Mouse (Mus musculus) stomach, postnatal 0 days (tissue): Measurements from ENCODE around the gene Usp35. TPM values are rescaled to one million over a fixed set of nuclear protein-coding genes. Genes with fewer than 3 reads are reported as not detected.

Experiments
- ATAC-seq: fragments of 200-750 bp; cut with Nextera tagmentation; 2 replicates; pipeline ENCODE4 v1.8.0; 2017; ENCODE audit not compliant: low FRiP score, low TSS enrichment
- DNase-seq: peaks from one replicate; pipeline ENCODE4 v3.0.0-alpha.2; 2016; ENCODE audit warnings: low spot score
- H3K27ac ChIP-seq: fragments of 300-500 bp; sonication (generic); replicated peaks from 2 replicates; pipeline ENCODE4 v1.5.1; 2014; ENCODE audit warnings: mild to moderate bottlenecking, control low read depth
- H3K27me3 ChIP-seq: fragments of 300-500 bp; sonication (generic); 2 replicates; pipeline ENCODE4 v1.6.1; 2014; ENCODE audit warnings: low read length; ENCODE audit not compliant: control insufficient read depth, insufficient read depth
- H3K36me3 ChIP-seq: fragments of 300-500 bp; sonication (generic); 2 replicates; pipeline ENCODE4 v1.6.1; 2014; ENCODE audit warnings: low read length, mixed read lengths; ENCODE audit not compliant: control insufficient read depth, insufficient read depth
- H3K4me1 ChIP-seq: fragments of 300-500 bp; sonication (generic); replicated peaks from 2 replicates; pipeline ENCODE4 v1.6.1; 2014; ENCODE audit warnings: antibody characterized with exemption; ENCODE audit not compliant: control insufficient read depth, insufficient read depth
- H3K4me2 ChIP-seq: fragments of 300-500 bp; sonication (generic); replicated peaks from 2 replicates; pipeline ENCODE4 v1.6.1; 2014; ENCODE audit warnings: low read depth, mild to moderate bottlenecking, control low read depth, moderate library complexity
- H3K4me3 ChIP-seq: fragments of 300-500 bp; sonication (generic); 2 replicates; pipeline ENCODE4 v1.5.1; 2014; ENCODE audit warnings: low read depth, low read length, control low read depth
- H3K9ac ChIP-seq: fragments of 300-500 bp; sonication (generic); 2 replicates; pipeline ENCODE4 v1.6.1; 2014; ENCODE audit warnings: mild to moderate bottlenecking, low read length, control low read depth, mixed read lengths
- H3K9me3 ChIP-seq: fragments of 300-500 bp; sonication (generic); 2 replicates; pipeline ENCODE4 v1.6.1; 2016; ENCODE audit warnings: low read length; ENCODE audit not compliant: control insufficient read depth
- CTCF ChIP-seq: IDR thresholded peaks from 2 replicates; pipeline ENCODE4 v1.5.1; 2016; ENCODE audit warnings: antibody characterized with exemption, low read depth, mild to moderate bottlenecking, moderate library complexity
- EP300 ChIP-seq: optimal IDR thresholded peaks from 2 replicates; pipeline ENCODE3; 2016; ENCODE audit warnings: antibody characterized with exemption
- whole genome bisulfite sequencing: fragments of 180-500 bp; shearing (Covaris S2); extraction: QIAGEN DNeasy Blood & Tissue Kit; methylation state at CpG from one replicate; pipeline ENCODE4 v1.1.7; 2014; 5-methylcytosine and 5-hydroxymethylcytosine counted together
- polyA plus RNA-seq: library from polyadenylated mRNA; unstranded; fragments of >200 nt; fragmentation: Nextera tagmentation; extraction: Ambion mirVana; gene quantifications from 2 replicates; pipeline ENCODE4 v1.2.1, GENCODE M21; 2015

Usp35 gene
- polyA plus RNA-seq, 1 experiment from 2014 or later: 0.62 TPM

DNA sequence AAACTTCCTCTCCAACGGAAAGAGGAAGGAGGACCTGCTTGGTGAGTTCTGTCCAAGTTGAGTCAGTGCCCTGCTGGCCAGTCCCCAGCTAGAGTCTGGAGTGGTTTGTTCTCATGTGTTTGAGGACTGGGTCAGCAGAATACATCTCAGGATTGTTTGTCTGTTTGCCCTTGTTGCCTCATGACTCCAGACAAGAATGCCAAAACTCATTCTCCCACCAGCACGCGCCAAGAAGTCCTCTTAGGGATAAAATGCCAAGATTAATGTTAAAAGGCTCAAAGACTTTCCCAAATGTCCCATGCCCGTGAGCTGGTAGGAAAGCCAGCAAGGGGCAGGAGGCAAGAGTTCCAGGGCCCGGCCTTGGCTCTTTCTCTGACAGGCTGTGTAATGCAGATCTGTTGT is 25.1 kb upstream of the Usp35 start:
- no peaks in the 10 kb centered on the region for H3K9me3 ChIP-seq
- H3K9ac ChIP-seq: no peak overlapping the region
- no peak overlapping the region; the same call in 1 of the 2 replicates for H3K27ac ChIP-seq
- TF ChIP-seq CTCF (no peak), EP300 (no peak)
- H3K27me3 ChIP-seq: no peaks in the 10 kb centered on the region
- H3K4me2 ChIP-seq: no peak overlapping the region
- H3K4me1 ChIP-seq: no peaks in the 10 kb centered on the region
- DNase-seq (peak; percentile 29), ATAC-seq (peak; percentile 47; the same call in 1 of the 2 replicates)
- WGBS: 44% methylated on average over 5 of the region's 5 CpGs
- H3K4me3 ChIP-seq: no peak overlapping the region
- no peaks in the 10 kb centered on the region for H3K36me3 ChIP-seq

DNA sequence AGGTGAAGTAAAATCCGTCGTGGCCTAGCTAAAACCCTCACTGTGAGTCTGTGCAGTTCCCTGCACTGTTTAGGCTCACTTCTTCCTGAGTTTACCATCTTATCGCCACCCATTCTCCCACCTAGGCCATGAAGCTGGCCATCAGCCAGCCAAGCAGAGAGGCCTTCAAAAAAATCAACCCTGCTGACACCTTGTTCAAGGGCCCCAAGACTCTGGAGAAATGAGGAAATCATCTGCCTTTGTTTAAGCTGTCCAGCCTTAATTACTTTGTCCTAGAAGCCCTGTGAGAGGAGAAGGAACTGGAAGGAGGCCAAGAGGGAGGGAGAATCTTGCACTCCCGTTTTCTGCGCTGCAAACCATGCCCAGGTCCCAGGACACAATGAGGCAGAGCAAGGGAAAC is 24.4 kb upstream of the Usp35 start:
- TF ChIP-seq CTCF (no peak), EP300 (no peak)
- 63% methylated on average over 5 of the region's 5 CpGs for WGBS
- H3K4me3 ChIP-seq: no peak overlapping the region
- H3K9ac ChIP-seq: no peak overlapping the region
- no peaks in the 10 kb centered on the region for H3K27me3 ChIP-seq
- no peak overlapping the region for H3K27ac ChIP-seq
- H3K9me3 ChIP-seq: no peaks in the 10 kb centered on the region
- DNase-seq: peak; percentile 13
- H3K36me3 ChIP-seq: no peaks in the 10 kb centered on the region
- no peak overlapping the region for H3K4me2 ChIP-seq
- H3K4me1 ChIP-seq: no peaks in the 10 kb centered on the region
- ATAC-seq: no peak; the same call in 1 of the 2 replicates

DNA sequence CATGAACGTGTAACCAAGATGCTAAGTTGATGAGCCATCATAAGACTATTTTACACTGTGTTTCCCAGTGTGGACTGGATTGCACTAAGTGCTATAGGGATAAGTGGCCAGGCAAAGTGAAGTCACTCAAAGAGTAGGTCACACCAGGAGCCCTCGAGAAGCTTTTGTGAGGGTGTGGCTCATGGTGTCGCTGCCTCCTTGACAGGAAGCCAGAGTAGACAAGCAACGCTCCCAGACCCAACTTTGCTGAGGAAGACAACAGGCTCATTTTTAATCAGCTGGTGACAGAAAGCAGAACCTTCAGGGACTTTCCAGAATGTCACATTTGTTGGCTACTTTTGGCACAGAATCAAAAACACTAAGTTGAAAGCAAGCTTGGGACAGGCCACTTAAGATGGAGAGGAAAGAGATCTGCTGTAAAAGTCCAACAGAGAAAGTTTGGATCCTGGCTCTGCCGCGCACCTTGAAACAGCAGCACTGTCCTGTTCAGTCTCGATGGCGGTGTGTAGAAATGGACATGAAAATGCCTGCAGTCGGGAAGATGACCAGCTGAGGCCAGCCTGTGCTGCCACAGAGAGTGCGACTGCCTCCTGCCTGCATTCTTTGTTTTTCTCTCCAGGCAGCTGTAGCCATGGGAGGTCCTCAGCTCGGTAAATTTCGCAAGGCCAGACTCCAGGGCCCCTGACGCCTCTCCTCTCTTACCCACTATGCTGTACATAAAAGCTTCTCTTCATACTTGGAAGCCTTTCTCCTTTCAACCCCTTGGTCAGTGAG is 23.4 kb upstream of the Usp35 start:
- no peaks in the 10 kb centered on the region for H3K9me3 ChIP-seq
- no peak overlapping the region for H3K9ac ChIP-seq
- H3K36me3 ChIP-seq: no peaks in the 10 kb centered on the region
- H3K4me2 ChIP-seq: no peak overlapping the region
- no peaks in the 10 kb centered on the region for H3K27me3 ChIP-seq
- no peak for ATAC-seq
- TF ChIP-seq EP300 (no peak), CTCF (peak; percentile 17; the same call in 1 of the 2 replicates)
- H3K4me1 ChIP-seq: no peaks in the 10 kb centered on the region
- DNase-seq: peak; percentile 17
- WGBS: 37% methylated on average over 13 of the region's 13 CpGs
- H3K4me3 ChIP-seq: no peak overlapping the region
- H3K27ac ChIP-seq: no peak overlapping the region; the same call in 1 of the 2 replicates

DNA sequence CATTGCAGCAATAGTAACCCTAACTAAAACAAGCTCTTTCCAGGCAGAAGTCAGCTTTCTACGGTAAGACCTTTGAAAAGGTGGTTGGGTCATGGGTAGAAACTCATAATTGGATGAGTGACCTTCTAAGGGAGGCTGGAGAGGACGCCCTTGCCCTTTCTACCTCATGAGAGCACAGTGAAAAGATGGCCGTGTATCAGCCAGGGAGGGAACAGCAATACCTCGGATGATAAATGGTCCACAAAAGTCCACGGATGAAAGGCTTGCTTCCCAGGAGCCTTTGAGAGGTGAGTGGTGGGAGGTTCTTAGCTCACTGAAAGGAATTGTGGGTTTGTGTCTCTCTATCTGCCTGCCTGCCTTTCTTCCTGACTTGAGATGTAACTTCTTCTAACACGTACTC is 21.5 kb upstream of the Usp35 start:
- TF ChIP-seq EP300 (no peak), CTCF (no peak)
- Histone ChIP-seq H3K4me2 (no peak overlapping the region), H3K9ac (no peak overlapping the region), H3K4me3 (no peak overlapping the region), H3K9me3 (no peaks in the 10 kb centered on the region), H3K27me3 (no peaks in the 10 kb centered on the region), H3K36me3 (no peaks in the 10 kb centered on the region), H3K27ac (no peak overlapping the region), H3K4me1 (no peaks in the 10 kb centered on the region)
- no peak for ATAC-seq
- WGBS: 83% methylated on average over 6 of the region's 6 CpGs
- peak; percentile 3 for DNase-seq

DNA sequence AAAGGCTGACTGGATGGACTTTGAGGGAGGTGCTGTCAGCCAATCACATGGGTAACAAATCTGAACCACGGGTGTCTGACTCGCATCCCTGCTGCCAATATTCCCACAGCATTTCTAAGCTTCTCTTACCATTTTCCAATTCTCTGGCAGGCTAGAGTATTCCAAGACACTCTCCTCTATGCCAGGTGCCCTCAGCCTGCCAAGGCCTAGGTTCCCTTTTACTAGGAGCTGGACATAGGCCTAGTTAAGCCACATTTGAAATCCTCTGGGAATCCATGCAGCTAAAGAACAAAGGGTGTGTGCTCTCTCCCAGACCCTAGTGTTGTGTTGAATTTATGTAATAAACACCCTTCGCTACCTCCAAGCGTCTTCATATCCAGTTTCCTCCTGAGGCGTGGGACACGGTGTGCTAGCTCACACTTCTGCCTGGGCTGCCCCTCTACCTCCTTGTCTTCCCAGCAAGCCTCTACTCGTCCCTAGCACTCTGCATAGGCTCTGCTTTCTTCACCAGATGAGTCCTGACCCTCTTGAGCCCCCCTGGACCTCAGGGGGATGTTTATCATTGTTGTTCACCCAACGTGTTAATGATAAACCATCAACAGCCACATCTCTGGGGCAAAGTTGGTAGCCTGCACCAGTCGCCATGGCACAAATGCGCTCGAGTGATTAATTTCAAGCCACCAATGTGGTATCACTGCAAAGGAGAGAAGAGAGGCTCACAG is 20.1 kb upstream of the Usp35 start:
- DNase-seq (no peak), ATAC-seq (no peak)
- Histone ChIP-seq H3K27ac (no peak overlapping the region), H3K9me3 (no peaks in the 10 kb centered on the region), H3K36me3 (no peaks in the 10 kb centered on the region), H3K27me3 (no peaks in the 10 kb centered on the region), H3K4me2 (no peak overlapping the region), H3K4me1 (no peaks in the 10 kb centered on the region), H3K9ac (no peak overlapping the region), H3K4me3 (no peak overlapping the region)
- no peak for TF ChIP-seq EP300
- no peak for TF ChIP-seq CTCF
- WGBS: 85% methylated on average over 11 of the region's 11 CpGs

DNA sequence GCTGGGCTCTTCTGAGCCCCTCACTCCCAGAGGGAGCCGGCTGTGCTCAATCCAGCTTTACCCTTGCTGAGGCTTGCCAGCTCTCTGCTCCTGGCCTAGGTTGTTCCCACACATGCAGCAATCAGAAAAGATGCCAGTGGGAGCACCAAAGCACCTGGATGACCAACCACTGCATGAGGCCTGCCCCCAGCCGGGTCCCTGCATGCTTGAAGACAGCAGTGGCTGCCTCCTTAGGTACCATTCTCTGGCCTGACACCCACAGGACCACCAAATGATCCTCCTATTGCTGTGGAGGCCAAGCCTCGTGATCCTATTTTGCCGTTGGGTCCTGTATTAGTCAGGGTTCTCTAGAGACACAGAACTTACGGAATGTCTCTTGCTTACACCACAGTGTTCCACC is 19.1 kb upstream of the Usp35 start:
- no peak overlapping the region for H3K9ac ChIP-seq
- no peak for DNase-seq
- H3K9me3 ChIP-seq: no peaks in the 10 kb centered on the region
- WGBS: 96% methylated on average over 5 of the region's 5 CpGs
- H3K36me3 ChIP-seq: no peaks in the 10 kb centered on the region
- no peak overlapping the region for H3K4me3 ChIP-seq
- no peaks in the 10 kb centered on the region for H3K27me3 ChIP-seq
- H3K27ac ChIP-seq: no peak overlapping the region
- TF ChIP-seq CTCF (no peak), EP300 (no peak)
- ATAC-seq: no peak
- no peak overlapping the region for H3K4me2 ChIP-seq
- H3K4me1 ChIP-seq: no peaks in the 10 kb centered on the region
